Comparison of ENCODE assay signal across 7 mouse cellular contexts in the genomic region with DNA sequence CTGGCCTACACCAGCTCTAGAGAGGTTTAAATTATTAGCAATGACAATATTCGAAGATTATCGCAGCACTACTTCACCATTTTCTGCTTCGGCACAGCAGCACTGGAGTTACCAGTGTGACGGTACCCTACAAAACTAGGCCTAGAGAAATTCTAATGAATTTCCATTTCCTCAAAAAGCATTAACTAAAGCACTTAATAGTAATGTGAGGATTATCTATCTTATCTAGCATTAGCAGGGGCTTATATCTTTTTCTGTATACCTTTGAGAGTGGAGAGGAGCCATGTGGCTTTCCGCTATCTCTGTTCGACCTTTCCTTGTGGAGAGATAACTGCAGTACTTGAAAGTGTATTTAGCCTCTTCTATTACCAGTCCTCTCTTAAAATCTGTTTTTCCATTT. TPM values are rescaled to one million over a fixed set of nuclear protein-coding genes. Genes with fewer than 3 reads are reported as not detected.
DNase-seq lines count a peak whose midpoint lies in the region; ATAC-seq and TF ChIP-seq lines count a peak whose summit lies in the region.

No protein-coding gene starts in this region.

- H3K27ac ChIP-seq in forebrain, embryonic 12.5 days = no peak overlapping the region
- no peak overlapping the region for H3K27ac ChIP-seq in stomach, postnatal 0 days (replicated peaks)

- peak overlapping the region; percentile 73 for H3K4me2 ChIP-seq in forebrain, embryonic 12.5 days
- peak overlapping the region; percentile 75 for H3K4me2 ChIP-seq in stomach, postnatal 0 days (replicated peaks; ENCODE audit: low read depth)

- TF ChIP-seq CTCF in stomach, postnatal 0 days (IDR thresholded peaks at IDR 0.05; ENCODE audit: low read depth) = no peak

- DNase-seq in liver = peak; percentile 54
- no peak for DNase-seq in stomach, postnatal 0 days (ENCODE audit: low spot score)
- DNase-seq in right cerebral cortex, postnatal 36 days (ENCODE audit: low spot score in 2 of 2) = no peak
- DNase-seq in testis, postnatal 10 days (ENCODE audit: low spot score) = no peak

- no peak for ATAC-seq in megakaryocyte, adult 5-6 weeks (ENCODE audit: poor library complexity, severe bottlenecking)
- ATAC-seq in forebrain, embryonic 12.5 days (ENCODE audit: low FRiP score) = no peak
- ATAC-seq in stomach, postnatal 0 days (ENCODE audit: low FRiP score, low TSS enrichment) = no peak

- H3K4me1 ChIP-seq in megakaryocyte, embryonic 14.5 days = peaks cover 50% of the 10 kb centered on the region
- H3K4me1 ChIP-seq in forebrain, embryonic 12.5 days = peaks cover 13% of the 10 kb centered on the region
- no peaks in the 10 kb centered on the region for H3K4me1 ChIP-seq in stomach, postnatal 0 days (replicated peaks; ENCODE audit: control insufficient read depth, insufficient read depth)

- no peaks in the 10 kb centered on the region for H3K27me3 ChIP-seq in megakaryocyte, embryonic 14.5 days (replicated peaks)
- H3K27me3 ChIP-seq in forebrain, embryonic 12.5 days = no peaks in the 10 kb centered on the region
- no peaks in the 10 kb centered on the region for H3K27me3 ChIP-seq in stomach, postnatal 0 days (ENCODE audit: control insufficient read depth, insufficient read depth, low read length)

- no peak for TF ChIP-seq EP300 in stomach, postnatal 0 days (optimal IDR thresholded peaks at IDR 0.05)

- WGBS in forebrain, embryonic 12.5 days = 75% methylated on average over 6 of the region's 6 CpGs
- WGBS in stomach, postnatal 0 days = 70% methylated on average over 6 of the region's 6 CpGs

- H3K36me3 ChIP-seq in megakaryocyte, embryonic 14.5 days (replicated peaks; ENCODE audit: low read length) = peaks cover 26% of the 10 kb centered on the region
- no peaks in the 10 kb centered on the region for H3K36me3 ChIP-seq in forebrain, embryonic 12.5 days (replicated peaks)
- no peaks in the 10 kb centered on the region for H3K36me3 ChIP-seq in stomach, postnatal 0 days (ENCODE audit: control insufficient read depth, insufficient read depth, low read length)

- H3K9ac ChIP-seq in forebrain, embryonic 12.5 days = peak overlapping the region; percentile 96
- no peak overlapping the region for H3K9ac ChIP-seq in stomach, postnatal 0 days (ENCODE audit: low read length)

- H3K9me3 ChIP-seq in megakaryocyte, embryonic 14.5 days = peaks cover 8% of the 10 kb centered on the region
- 0 out of 2 replicates have a peak, but pooled peaks cover 3% of the 10 kb centered on the region for H3K9me3 ChIP-seq in forebrain, embryonic 12.5 days
- H3K9me3 ChIP-seq in stomach, postnatal 0 days (ENCODE audit: control insufficient read depth, low read length) = no peaks in the 10 kb centered on the region

- H3K4me3 ChIP-seq in megakaryocyte, embryonic 14.5 days (replicated peaks) = peak overlapping the region; percentile 96
- H3K4me3 ChIP-seq in forebrain, embryonic 12.5 days (replicated peaks) = peak overlapping the region; percentile 85
- peak overlapping the region; percentile 93 for H3K4me3 ChIP-seq in stomach, postnatal 0 days (ENCODE audit: low read depth, low read length)

RNA-seq across cellular contexts. Expression of gene Crlf3, which starts 1.0 kb away (rescaled TPM):
- polyA plus RNA-seq in megakaryocyte, embryonic 14.5 days (2012; ENCODE audit: insufficient read depth, low replicate concordance) = 3.0 and 15.0 TPM in 2 replicates
- 87.6 and 93.5 TPM in 2 replicates for total RNA-seq in megakaryocyte, adult 5-6 weeks (2015)
- total RNA-seq in megakaryocyte, adult 5-6 weeks (2017) = 121 and 127 TPM in 2 replicates
- 30.9 and 33.9 TPM in 2 replicates for polyA plus RNA-seq in forebrain, embryonic 12.5 days (2016; fragmentation: Nextera tagmentation; extraction: Ambion mirVana)
- polyA plus RNA-seq in stomach, postnatal 0 days (2015; fragmentation: Nextera tagmentation; extraction: Ambion mirVana) = 13.2 and 13.6 TPM in 2 replicates

RNA-seq across cellular contexts. Expression of gene Atad5, which starts 9.4 kb away (rescaled TPM):
- 0.47 TPM in 1 of 2 replicates, not detected in the other for polyA plus RNA-seq in megakaryocyte, embryonic 14.5 days (2012; ENCODE audit: insufficient read depth, low replicate concordance)
- total RNA-seq in megakaryocyte, adult 5-6 weeks (2015) = 22.8 and 23.3 TPM in 2 replicates
- 18.0 and 27.4 TPM in 2 replicates for total RNA-seq in megakaryocyte, adult 5-6 weeks (2017)
- 19.5 and 20.1 TPM in 2 replicates for polyA plus RNA-seq in forebrain, embryonic 12.5 days (2016; fragmentation: Nextera tagmentation; extraction: Ambion mirVana)
- polyA plus RNA-seq in stomach, postnatal 0 days (2015; fragmentation: Nextera tagmentation; extraction: Ambion mirVana) = 1.6 and 2.2 TPM in 2 replicates
